Mouse (Mus musculus) heart, embryonic 12.5 days (tissue): Measurements from ENCODE around the gene H3f3b. TPM values are rescaled to one million over a fixed set of nuclear protein-coding genes. Genes with fewer than 3 reads are reported as not detected.

ENCODE experiments used
- ATAC-seq: fragments of 200-750 bp; cut with Nextera tagmentation; 2 replicates; pipeline ENCODE4 v1.8.0; 2017; ENCODE audit warnings: moderate TSS enrichment, moderate library complexity; ENCODE audit not compliant: insufficient number of reproducible peaks, low FRiP score
- H3K27ac ChIP-seq: fragments of 300-500 bp; sonication (generic); 2 replicates; pipeline ENCODE4 v1.5.1; 2016; ENCODE audit warnings: mild to moderate bottlenecking, moderate library complexity; ENCODE audit not compliant: poor library complexity, severe bottlenecking
- H3K27me3 ChIP-seq: fragments of 300-500 bp; sonication (generic); replicated peaks from 2 replicates; pipeline ENCODE4 v1.6.1; 2016; ENCODE audit warnings: mild to moderate bottlenecking, moderate library complexity
- H3K36me3 ChIP-seq: fragments of 300-500 bp; sonication (generic); 2 replicates; pipeline ENCODE4 v1.6.1; 2016; ENCODE audit warnings: mild to moderate bottlenecking, moderate library complexity
- H3K4me1 ChIP-seq: fragments of 300-500 bp; sonication (generic); replicated peaks from 2 replicates; pipeline ENCODE4 v1.6.1; 2016; ENCODE audit warnings: mild to moderate bottlenecking
- H3K4me2 ChIP-seq: fragments of 300-500 bp; sonication (generic); 2 replicates; pipeline ENCODE4 v1.6.1; 2016; ENCODE audit warnings: mild to moderate bottlenecking, moderate library complexity
- H3K4me3 ChIP-seq: fragments of 300-500 bp; sonication (generic); 2 replicates; pipeline ENCODE4 v1.5.1; 2016; ENCODE audit warnings: mild to moderate bottlenecking
- H3K9ac ChIP-seq: fragments of 300-500 bp; sonication (generic); 2 replicates; pipeline ENCODE4 v1.6.1; 2016; ENCODE audit warnings: mild to moderate bottlenecking, moderate library complexity
- H3K9me3 ChIP-seq: fragments of 300-500 bp; sonication (generic); replicated peaks from 2 replicates; pipeline ENCODE4 v1.6.1; 2016; ENCODE audit warnings: mild to moderate bottlenecking, moderate library complexity
- WGBS: fragments of 180-500 bp; shearing (Covaris S2); methylation state at CpG from one replicate; pipeline ENCODE4 v1.1.7; 2016; 5-methylcytosine and 5-hydroxymethylcytosine counted together
- polyA plus RNA-seq: library from polyadenylated mRNA; unstranded; fragments of >200 nt; fragmentation: Nextera tagmentation; extraction: Ambion mirVana; gene quantifications from 2 replicates; pipeline ENCODE4 v1.2.1, GENCODE M21; 2016

The H3f3b gene
- polyA plus RNA-seq, 1 experiment from 2014 or later = 742 TPM

DNA sequence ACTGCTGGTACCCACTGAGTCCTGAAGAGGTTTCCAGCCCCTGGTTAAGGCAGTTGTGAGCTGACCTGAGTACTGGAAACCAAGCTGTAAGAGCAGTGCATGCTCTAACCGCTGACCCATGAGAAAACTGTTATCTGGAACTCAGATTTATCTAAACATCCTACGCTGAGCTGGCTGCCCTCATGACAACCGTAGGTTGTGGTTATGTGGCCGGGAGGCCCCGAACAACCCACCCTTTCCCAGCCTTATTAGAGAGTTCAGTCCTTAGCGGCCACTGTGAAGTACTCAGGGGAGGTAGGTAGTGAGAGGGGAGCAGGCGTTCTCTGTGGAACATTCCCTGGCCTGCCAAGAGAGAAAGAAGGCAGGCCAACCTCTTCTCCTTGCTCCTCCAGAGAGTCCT lies 28.7 kb downstream of the H3f3b start:
- no peak overlapping the region for H3K4me2 ChIP-seq
- no peak overlapping the region for H3K27ac ChIP-seq
- H3K9ac ChIP-seq = no peak overlapping the region
- no peaks in the 10 kb centered on the region for H3K4me1 ChIP-seq
- H3K4me3 ChIP-seq = no peak overlapping the region
- peaks cover 14% of the 10 kb centered on the region; the same call in 1 of the 2 replicates for H3K27me3 ChIP-seq
- peaks cover 4% of the 10 kb centered on the region; the same call in 1 of the 2 replicates for H3K9me3 ChIP-seq
- 55% methylated on average over 7 of the region's 7 CpGs for WGBS
- no peak for ATAC-seq
- no peaks in the 10 kb centered on the region for H3K36me3 ChIP-seq

DNA sequence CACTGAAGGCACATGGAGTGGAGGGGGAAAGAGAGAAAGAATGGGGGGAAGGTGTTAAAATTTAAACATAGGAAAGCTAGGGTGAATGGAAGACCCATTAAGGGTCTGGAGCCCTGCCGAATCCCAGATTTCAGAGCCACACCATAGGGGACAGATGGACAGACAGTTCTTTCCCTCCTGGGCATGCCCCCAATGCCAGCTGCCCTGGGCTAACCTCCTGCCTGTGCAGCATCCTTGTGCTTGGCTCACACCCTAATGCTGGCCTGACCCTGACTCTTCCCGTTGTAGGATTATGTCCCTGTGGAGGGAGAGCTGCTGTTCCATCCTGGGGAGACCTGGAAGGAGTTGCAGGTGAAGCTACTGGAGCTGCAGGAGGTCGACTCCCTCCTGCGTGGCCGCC lies 30.1 kb downstream of the H3f3b start:
- Histone ChIP-seq H3K27ac (no peak overlapping the region), H3K27me3 (peaks cover 27% of the 10 kb centered on the region), H3K36me3 (no peaks in the 10 kb centered on the region), H3K4me2 (no peak overlapping the region), H3K4me1 (no peaks in the 10 kb centered on the region), H3K4me3 (no peak overlapping the region), H3K9ac (no peak overlapping the region), H3K9me3 (no peaks in the 10 kb centered on the region)
- 58% methylated on average over 5 of the region's 5 CpGs for WGBS
- ATAC-seq = no peak

DNA sequence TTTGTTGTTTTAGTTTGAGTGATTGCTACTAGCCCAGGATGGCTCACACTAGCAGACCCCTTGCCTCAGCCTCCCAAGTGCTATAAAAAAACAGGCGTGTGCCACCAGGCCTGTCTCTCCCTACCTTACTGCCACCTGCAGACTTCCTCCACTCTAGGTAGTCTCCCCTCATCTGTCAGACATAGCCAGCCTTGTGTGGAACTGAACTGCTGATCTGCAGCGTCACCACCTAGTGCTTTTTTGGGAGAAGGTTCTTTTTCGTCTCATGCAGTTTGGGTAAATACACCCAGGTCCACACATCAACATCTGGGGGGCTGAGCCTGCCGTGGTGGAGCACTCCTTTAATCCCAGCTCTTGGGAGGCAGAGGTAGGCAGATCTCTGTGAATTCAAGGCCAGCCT lies 30.7 kb downstream of the H3f3b start:
- 59% methylated on average over 4 of the region's 4 CpGs for WGBS
- Histone ChIP-seq H3K4me3 (no peak overlapping the region), H3K4me2 (no peak overlapping the region), H3K9me3 (no peaks in the 10 kb centered on the region), H3K9ac (no peak overlapping the region), H3K4me1 (no peaks in the 10 kb centered on the region), H3K27me3 (peaks cover 28% of the 10 kb centered on the region), H3K36me3 (no peaks in the 10 kb centered on the region), H3K27ac (no peak overlapping the region)
- no peak for ATAC-seq

DNA sequence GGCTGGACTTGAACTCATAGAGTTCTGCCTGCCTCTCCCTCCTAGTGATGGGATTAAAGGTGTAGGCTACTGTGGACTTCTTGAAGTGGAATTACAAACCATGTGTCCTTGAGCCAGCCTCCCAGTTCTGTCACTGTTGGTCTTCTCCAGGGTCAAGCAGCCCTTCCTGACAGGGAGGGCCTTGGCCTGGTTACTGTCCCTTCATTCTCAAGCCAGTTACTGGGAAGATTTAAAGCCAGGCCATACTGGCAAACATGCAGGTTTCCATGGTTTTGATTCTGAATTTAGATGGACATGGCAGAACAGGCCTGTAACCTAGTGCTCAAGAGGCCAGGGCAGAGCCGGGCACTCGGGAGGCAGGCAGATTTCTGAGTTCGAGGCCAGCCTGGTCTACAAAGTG lies 32.5 kb downstream of the H3f3b start:
- H3K4me3 ChIP-seq = no peak overlapping the region
- 84% methylated on average over 3 of the region's 3 CpGs for WGBS
- peaks cover 31% of the 10 kb centered on the region for H3K27me3 ChIP-seq
- no peaks in the 10 kb centered on the region for H3K4me1 ChIP-seq
- no peak overlapping the region for H3K4me2 ChIP-seq
- H3K36me3 ChIP-seq = no peaks in the 10 kb centered on the region
- H3K27ac ChIP-seq = no peak overlapping the region
- no peaks in the 10 kb centered on the region for H3K9me3 ChIP-seq
- H3K9ac ChIP-seq = no peak overlapping the region
- ATAC-seq = no peak

DNA sequence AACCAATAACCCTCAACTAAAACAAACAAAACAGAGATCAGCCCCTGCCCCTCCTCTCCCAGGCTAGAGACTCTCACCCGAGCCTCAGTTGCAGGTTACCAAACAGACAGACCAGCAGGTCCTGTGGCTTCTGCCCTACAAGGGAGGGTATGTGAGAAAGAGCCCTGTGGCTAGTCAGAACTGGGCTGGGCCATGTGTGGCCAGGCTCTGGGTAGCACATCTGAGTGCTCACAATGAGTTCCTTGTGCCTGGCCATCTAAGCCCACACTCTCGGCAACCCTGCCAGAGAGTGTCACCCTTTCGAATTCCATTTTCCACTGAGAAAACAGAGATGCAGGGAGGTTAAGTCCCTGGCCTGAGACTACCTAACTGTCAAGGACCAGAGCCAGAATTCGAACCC lies 35.7 kb downstream of the H3f3b start:
- Histone ChIP-seq H3K27ac (no peak overlapping the region), H3K9ac (no peak overlapping the region), H3K4me3 (no peak overlapping the region), H3K27me3 (peaks cover 45% of the 10 kb centered on the region), H3K4me2 (no peak overlapping the region), H3K9me3 (no peaks in the 10 kb centered on the region), H3K4me1 (0 out of 2 replicates have a peak, but pooled peaks cover 3% of the 10 kb centered on the region), H3K36me3 (no peaks in the 10 kb centered on the region)
- ATAC-seq = no peak
- WGBS = 56% methylated on average over 4 of the region's 4 CpGs

DNA sequence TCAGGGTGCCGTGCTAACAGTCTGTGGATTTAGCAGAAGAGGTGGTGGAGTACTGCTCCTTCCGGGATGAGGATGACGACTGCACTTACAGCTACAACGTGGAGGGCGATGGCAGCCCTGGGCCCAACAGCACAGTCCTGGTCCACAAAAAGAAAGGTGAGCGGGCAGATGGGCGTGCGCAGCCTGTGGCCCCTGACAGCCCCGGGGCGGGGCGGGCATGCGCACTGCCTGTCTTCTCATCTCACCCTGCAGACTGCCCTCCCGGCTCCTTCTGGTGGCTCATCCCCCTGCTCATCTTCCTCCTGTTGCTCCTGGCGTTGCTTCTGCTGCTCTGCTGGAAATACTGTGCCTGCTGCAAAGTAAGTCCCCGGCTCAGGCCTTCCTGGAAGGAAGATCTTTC lies 38.1 kb downstream of the H3f3b start:
- H3K4me2 ChIP-seq = peak overlapping the region; percentile 56
- 31% methylated on average over 15 of the region's 15 CpGs for WGBS
- no peak for ATAC-seq

DNA sequence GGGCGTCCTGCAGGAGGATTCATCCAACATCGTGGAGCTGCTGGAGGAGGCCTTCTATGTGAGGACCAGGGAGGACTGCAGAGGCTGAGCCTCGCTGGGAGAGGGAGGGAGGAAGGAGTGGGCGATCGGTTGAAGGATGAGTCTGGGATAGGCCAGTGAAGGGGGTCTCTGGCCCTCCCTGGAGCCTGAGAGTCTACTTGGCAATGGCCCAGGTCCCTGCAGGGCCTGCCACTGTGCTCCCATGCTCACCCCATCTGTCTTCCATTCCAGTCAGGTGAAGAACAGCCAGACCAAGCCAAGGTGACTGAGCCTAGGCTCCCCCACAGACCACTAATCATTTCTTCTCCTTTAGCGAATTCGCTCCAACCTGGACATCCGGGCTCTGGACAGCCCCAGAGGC lies 44.5 kb downstream of the H3f3b start:
- no peak overlapping the region for H3K9ac ChIP-seq
- WGBS = 76% methylated on average over 8 of the region's 8 CpGs
- H3K27ac ChIP-seq = no peak overlapping the region
- H3K9me3 ChIP-seq = no peaks in the 10 kb centered on the region
- peaks cover 49% of the 10 kb centered on the region for H3K27me3 ChIP-seq
- no peak for ATAC-seq
- no peaks in the 10 kb centered on the region for H3K4me1 ChIP-seq
- H3K36me3 ChIP-seq = no peaks in the 10 kb centered on the region
- H3K4me3 ChIP-seq = no peak overlapping the region
- no peak overlapping the region for H3K4me2 ChIP-seq

More for the DNA sequence above, 38.1 kb downstream of the H3f3b start:
- Histone ChIP-seq H3K27me3 (peaks cover 45% of the 10 kb centered on the region), H3K9ac (0 out of 2 replicates have a peak overlapping the region, but pooled peaks have one; percentile 5), H3K9me3 (no peaks in the 10 kb centered on the region), H3K4me3 (peak overlapping the region; percentile 25), H3K4me1 (0 out of 2 replicates have a peak, but pooled peaks cover 3% of the 10 kb centered on the region), H3K36me3 (no peaks in the 10 kb centered on the region), H3K27ac (no peak overlapping the region)

DNA sequence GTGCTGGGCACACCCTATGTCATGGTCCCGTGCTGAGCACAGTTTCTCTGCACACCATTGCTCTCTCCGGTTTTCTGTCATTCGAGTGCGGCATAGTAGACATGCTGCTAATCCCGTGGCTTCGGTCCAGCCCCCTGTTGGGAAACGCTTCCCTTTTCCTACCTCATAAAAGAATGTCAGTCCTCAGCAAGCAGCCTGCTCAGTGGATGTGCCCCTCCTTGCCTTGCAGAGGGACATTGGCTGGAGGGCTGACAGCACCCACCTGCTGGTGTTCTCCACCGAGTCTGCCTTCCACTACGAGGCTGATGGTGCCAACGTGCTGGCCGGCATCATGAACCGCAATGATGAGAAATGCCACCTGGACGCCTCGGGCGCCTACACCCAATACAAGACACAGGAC lies 45.3 kb downstream of the H3f3b start:
- Histone ChIP-seq H3K4me1 (no peaks in the 10 kb centered on the region), H3K9me3 (no peaks in the 10 kb centered on the region), H3K36me3 (no peaks in the 10 kb centered on the region), H3K4me3 (no peak overlapping the region), H3K4me2 (no peak overlapping the region), H3K9ac (no peak overlapping the region), H3K27me3 (peaks cover 56% of the 10 kb centered on the region), H3K27ac (no peak overlapping the region)
- 90% methylated on average over 15 of the region's 15 CpGs for WGBS
- no peak for ATAC-seq

DNA sequence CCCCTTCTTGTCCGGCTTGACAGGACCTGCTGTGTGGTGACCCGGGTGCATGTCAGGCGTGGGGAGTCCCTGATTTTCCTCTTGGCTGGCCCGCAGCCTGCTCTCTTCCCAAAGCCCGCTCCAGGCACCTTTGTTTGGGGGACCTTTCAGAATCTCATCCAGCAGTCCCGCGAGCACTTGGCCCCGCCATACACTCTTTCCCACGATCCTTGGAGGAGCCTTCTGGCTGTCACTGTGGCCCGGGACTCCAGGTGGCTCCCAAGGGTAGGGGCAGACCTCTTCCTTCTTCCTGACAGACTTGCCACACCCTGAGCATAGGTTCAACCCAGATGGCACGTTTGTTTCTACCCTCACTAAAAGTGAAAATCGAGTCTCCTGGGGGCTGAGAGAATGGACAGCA lies 52.2 kb downstream of the H3f3b start:
- Histone ChIP-seq H3K27me3 (peaks cover 70% of the 10 kb centered on the region), H3K4me3 (peak overlapping the region; percentile 57; the same call in 1 of the 2 replicates), H3K9ac (peak overlapping the region; percentile 60; the same call in 1 of the 2 replicates), H3K36me3 (no peaks in the 10 kb centered on the region), H3K9me3 (no peaks in the 10 kb centered on the region), H3K4me2 (no peak overlapping the region; the same call in 1 of the 2 replicates), H3K4me1 (peaks cover 10% of the 10 kb centered on the region), H3K27ac (no peak overlapping the region)
- ATAC-seq = no peak
- 33% methylated on average over 12 of the region's 12 CpGs for WGBS

DNA sequence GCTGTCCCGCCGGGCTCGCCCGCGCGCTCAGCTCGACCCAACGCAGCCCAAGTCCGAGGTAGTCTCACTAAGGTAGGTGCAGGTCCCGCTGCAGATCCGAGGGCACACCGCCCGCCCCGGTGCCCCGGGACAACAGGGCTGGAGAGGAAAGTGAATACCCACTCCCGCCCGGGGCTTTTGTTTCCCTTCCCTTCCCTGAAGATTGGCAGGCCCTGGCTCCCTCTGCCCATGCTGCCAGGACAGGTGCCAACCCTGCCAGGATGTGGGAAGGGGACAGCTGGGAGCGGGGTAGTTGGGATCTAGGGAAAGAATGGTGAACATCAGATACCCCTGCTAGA lies 52.7 kb downstream of the H3f3b start:
- peak overlapping the region; percentile 60 for H3K9ac ChIP-seq
- H3K4me1 ChIP-seq = peaks cover 11% of the 10 kb centered on the region
- no peaks in the 10 kb centered on the region for H3K9me3 ChIP-seq
- H3K4me2 ChIP-seq = peak overlapping the region; percentile 95
- 3% methylated on average over 18 of the region's 18 CpGs for WGBS
- H3K27ac ChIP-seq = no peak overlapping the region
- H3K36me3 ChIP-seq = no peaks in the 10 kb centered on the region
- peaks cover 69% of the 10 kb centered on the region for H3K27me3 ChIP-seq
- ATAC-seq = no peak
- H3K4me3 ChIP-seq = peak overlapping the region; percentile 57

DNA sequence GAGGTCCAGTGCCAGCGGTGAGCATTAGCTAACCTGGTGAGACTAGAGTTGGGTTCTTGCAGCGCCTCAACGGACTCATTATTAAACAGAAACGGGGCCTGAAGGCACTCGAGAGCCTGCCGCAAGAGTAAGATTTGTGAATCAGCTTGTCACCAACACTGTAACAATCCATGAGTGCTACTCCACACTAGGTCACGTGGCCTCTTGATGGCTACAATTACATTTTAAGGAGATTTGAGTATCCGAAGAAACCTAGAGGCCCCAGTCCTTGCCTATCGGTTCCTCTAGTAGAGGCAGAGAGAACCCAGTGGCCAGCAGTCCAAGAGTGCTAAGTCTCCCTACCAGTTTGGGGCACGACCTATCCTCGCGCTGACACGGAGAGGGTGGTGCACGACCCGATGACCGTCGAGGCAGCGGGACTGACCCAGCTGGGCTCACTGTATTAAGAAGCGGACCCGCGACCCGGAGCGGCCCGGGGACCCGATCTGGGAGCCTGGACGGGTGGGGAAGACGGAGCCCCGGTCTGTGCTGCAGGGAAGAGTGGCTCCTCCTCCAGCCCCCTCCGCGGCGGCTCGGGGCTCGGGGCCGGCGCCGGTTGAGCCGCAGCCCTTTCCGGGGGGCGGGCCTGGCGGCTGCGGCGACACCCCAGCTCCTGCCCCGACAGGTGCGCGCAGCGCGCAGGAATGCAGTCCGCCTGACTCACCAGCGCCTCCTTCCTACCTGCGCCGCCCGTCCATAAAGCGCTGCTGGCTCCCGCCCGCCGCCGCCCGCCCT lies 53.3 kb downstream of the H3f3b start, which contains the start of gene Itgb4:
Gene Itgb4, plus strand, starts transcription at position 401 of the 774 bp plus-strand sequence.
- ATAC-seq = no peak
- H3K4me1 ChIP-seq = peaks cover 15% of the 10 kb centered on the region
- no peaks in the 10 kb centered on the region for H3K36me3 ChIP-seq
- peaks cover 64% of the 10 kb centered on the region for H3K27me3 ChIP-seq
- H3K4me3 ChIP-seq = peak within 1 kb of the TSS; percentile 57
- WGBS = 10% methylated on average over 54 of the region's 58 CpGs
- H3K9ac ChIP-seq = peak within 1 kb of the TSS; percentile 60
- no peaks in the 10 kb centered on the region for H3K9me3 ChIP-seq
- no peak within 1 kb of the TSS for H3K27ac ChIP-seq
- peak within 1 kb of the TSS; percentile 95 for H3K4me2 ChIP-seq
